Mouse (Mus musculus): ENCODE results near the gene Cers5.
"Not testable (repeated sequence)": the region's sequence is repeated elsewhere in the genome, so short reads cannot be mapped to it uniquely, and the experiment has no call there.

Gene Cers5

DNA sequence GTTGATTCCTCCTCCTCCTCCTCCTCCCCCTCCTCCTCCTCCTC, at the start of gene Cers5:
Gene Cers5 (minus strand): TSS at position 5 of the 44 bp plus-strand sequence.
- DNase-seq: not testable (repeated sequence)

DNA sequence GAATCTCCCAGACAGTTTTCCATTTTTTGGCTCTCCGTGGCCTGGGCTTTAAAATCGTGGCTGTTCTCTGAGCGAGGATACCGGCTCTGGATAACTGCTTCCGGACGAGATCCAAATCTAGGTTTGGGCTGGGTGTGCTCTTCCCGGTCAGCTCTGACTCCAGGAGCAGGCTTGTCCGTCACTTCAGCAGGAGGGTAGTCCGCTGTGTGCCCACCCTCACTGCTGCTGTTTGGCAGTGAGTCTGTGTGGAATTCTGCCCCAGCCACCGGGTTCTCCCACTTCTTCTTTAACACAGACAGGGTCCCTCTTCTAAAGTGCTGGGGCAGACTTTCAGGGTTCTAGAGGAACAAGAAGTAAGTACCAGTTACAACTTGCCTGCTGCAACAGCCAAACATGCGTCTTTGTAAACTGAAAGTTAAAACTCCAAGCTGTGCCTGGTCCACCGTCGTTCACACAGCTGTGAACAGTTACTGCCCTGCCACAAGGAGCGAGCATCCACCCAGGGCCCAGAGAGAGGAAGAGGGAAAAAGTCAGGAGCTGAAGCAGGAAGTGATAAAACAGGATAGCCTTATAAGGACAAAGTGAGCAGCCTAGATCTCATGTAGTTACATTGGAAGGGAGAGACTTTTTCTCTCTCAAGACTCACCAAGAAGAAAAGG, 47.1 kb upstream of the Cers5 start:
- no peak for DNase-seq

DNA sequence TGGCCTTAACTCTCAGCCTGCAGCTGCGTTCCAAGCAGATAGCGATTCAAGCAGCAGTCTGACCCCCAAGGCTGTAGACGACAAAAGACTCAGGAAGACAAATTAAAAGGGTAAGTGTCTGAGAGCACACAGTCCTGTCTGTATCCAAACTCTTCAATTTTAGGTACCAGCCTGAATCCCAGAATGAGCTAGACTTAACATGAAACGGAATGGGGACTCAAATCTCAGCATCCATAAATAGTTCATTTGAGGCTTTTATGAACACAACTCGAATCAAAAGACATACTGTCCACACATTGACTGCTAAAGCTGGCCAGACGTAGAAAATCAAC, 46.4 kb upstream of the Cers5 start:
- DNase-seq: no peak

GRCm38 (mm10) chr15:99818321-99819108, 45.8 kb upstream of the Cers5 start:
- no peak for DNase-seq

- no peak for DNase-seq
Measured at GRCm38 (mm10) chr15:99817343-99818235, 44.9 kb upstream of the Cers5 start.

- DNase-seq: no peak
Measured at GRCm38 (mm10) chr15:99815999-99816398, 43.3 kb upstream of the Cers5 start.

DNA sequence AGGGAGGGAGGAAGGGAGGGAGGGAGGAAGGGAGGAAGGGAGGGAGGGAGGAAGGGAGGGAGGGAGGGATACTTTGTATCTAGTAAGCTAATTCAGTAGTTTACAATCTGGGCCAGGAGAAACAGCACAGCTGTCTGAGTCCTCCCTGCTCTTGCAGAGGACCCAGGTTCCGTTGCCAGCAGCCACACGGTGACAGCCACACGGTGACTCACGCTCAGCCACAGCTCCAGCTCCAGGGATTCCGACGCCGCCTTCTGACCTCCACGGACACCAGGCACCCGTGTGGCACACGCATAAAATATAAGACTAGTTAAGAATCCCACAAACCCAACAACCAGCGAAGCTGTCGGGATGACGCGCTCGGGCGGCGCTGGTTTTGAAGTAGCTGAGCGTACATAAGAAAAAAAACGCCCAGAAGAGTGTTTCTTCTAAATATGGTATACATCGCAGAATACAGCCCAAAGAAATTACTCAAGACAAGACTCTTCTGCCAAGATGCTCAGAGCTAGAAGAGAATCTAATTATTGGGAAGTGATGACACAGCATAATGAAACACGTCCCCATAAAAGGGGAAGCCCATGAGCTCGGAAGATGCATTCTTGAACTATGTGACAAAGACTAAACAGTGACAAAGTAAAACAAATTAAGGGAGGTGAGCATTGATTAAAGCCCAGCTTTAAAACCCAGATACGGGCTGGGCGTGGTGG, 42.0 kb upstream of the Cers5 start:
- no peak for DNase-seq

- DNase-seq: no peak
Measured at GRCm38 (mm10) chr15:99813639-99814038, 41.0 kb upstream of the Cers5 start.

DNA sequence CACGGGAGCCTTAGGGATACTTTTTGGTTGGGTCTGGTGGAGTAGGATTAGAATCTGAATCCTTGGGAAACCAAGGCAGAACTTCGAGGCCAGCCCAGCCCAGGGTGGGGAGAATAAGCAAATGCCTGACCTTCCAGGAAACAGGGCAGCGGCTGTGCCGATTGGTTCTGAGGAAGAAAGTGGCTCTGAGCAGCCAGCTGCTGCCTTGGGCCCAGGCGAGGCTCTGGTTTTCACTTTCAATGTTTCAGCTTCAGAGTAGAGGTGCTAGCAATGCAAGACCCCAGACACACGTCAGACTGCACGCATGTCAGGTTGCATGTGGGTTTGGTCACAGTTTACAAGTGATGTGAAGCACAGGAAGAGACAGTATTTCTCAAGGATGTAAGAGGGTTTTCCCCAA, 39.4 kb upstream of the Cers5 start:
- no peak for DNase-seq

GRCm38 (mm10) chr15:99807776-99808735, 35.4 kb upstream of the Cers5 start:
- no peak for DNase-seq

DNA sequence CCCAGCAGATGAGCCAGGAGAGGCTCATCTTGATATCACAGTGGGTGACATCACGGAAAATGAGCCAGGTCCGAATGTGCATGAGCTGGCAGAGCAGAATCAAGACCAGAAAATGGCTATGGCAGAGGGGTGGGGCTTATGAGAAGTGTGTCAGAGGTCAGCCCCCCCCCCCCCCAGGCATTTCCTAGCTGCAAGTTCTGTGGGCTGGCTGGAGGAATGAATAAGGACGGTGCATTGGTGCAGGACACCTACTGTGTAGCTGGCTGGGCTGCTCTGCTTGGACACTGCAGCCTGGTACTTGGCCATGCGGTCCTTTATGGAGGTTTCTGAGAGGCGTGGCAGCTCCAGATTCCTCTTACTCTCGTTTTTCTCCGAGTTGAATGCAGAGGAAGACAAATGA, 33.5 kb upstream of the Cers5 start:
- no peak for DNase-seq

DNA sequence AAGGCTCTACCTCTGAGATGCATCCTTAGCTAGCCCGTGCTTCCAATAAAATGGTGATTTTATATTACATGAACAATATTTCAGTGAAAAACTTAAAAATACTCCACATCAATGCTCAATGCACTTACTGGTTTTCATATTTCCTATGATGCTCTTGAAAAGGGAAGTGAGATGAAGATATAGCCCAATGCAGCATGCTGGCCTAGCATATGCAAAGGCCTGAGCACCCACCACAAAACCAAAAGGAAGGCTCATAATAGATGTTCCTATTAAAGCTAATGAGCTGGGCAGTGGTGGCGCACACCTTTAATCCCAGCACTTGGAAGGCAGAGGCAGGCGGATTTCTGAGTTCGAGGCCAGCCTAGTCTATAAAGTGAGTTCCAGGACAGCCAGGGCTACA, 33.0 kb upstream of the Cers5 start:
- no peak for DNase-seq

- no peak for DNase-seq
Measured at GRCm38 (mm10) chr15:99803186-99803644, 30.5 kb upstream of the Cers5 start.

DNA sequence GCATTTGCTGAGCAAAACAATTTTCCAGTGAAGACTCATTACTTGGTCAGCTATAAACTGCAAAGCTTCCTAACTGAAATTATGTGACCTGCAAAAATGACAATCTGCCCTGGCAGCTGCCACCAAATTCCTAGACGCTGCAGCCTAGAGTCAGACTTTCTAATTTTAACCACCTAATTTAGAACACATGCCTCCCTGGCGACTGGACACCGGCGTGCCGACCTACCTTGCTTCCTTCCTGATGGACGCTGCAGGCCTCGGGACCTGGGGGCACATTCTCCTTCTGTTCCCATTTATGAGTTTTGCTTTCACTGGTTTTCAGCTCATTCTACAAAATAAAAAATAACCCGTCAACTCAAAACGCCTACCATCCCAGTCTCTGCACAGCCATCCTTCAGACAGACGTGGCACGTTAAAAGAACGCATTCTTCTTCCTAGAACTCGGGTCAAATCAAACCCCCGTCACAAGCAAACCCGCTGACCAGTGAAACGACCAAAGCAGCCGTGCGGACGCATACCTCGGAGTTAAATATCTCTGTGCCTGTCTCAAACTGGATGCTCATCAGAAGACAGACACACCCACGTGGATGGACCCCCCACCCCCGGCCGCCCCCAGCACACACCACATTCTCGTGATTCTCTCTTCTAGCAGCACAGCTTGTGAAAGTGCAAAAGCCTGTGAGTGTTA, 29.3 kb upstream of the Cers5 start:
- DNase-seq: no peak

- DNase-seq: no peak
Measured at GRCm38 (mm10) chr15:99799706-99800105, 27.0 kb upstream of the Cers5 start.

DNA sequence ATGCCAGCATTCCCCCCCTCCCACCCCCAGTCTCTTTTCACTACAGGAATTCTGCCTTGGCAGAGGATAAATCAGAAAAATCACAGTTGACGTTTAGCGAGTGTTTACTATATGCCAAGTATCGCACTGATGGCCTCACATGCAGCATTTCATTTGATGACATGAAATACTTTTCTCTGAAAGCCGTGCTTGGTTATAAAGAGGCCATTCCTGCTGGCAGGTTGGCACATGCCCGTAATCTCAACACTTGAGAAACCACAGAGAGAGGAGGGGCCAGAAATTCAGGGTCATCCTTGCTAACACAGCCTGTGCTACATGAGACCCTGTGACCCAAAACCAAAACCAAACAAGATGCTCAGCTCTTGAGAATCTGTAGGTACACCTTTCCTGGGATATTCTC, 25.2 kb upstream of the Cers5 start:
- DNase-seq: no peak

GRCm38 (mm10) chr15:99796735-99797134, 24.1 kb upstream of the Cers5 start:
- no peak for DNase-seq

DNA sequence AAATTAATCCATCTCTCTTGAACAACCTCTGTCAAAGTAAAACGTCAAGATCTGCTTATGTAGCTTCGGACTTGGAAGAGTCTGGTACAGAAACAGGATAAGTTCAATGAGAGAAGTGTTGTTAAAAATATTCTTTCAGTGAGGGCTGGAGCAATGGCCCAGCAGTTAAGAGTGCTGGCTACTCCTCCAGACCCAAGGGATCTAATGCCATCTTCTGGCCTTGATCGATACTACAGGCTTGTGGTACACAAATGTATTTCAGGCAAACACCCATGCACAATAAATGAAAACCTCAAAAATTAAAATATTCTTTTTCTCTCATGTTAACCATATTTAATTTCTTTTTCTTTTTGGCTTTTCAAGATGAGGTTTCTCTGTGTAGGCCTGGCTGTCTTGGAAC, 23.4 kb upstream of the Cers5 start:
- DNase-seq: no peak

- no peak for DNase-seq
Measured at GRCm38 (mm10) chr15:99792221-99792815, 19.6 kb upstream of the Cers5 start.

DNA sequence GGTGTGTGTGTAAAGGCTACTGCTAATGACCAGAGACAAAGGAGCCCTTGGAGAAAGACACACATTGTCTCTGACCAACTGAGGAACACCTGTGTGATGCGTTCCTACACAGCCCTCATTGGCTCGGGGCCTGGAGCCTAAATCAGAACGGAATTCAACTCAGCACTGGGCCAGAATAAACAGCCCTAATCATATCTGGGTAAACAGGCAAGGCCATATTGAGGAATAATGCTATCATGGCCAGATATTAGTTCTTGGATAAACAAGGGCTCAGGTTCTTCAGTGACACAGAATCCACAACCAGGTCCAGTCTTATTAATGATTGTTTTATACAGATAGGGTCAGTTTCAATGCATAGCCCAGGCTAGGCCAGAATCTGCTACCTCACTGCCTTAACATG, 18.3 kb upstream of the Cers5 start:
- no peak for DNase-seq

DNA sequence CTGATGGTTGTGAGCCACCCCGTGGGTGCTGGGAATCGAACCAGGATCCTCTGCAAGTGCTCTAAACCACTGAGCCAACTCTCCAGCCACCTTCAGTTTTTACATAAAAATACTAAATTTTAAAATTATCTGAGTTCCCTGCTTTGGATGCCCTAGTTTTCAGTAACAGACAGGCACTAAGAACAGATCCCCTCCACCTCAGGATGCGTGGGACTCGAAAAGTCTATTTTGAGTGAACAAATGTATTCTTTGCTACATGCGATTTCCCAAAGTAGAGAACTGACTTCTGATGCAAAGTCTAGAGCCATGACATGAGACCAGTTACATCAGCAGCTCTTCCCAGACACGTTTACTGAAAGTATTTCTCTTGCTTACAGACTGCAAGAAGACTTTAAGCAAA, 17.8 kb upstream of the Cers5 start:
- peak; percentile 67 for DNase-seq

Data from right cerebral cortex, adult 18-20 months (tissue).